Mouse (Mus musculus): ENCODE measurements around the gene 1700030J22Rik. TPM values are rescaled to one million over a fixed set of nuclear protein-coding genes. Genes with fewer than 3 reads are reported as not detected.

Gene 1700030J22Rik
- polyA plus RNA-seq, 1 experiment from 2014 or later, result 1.3 TPM

GRCm38 (mm10) chr8:116922060-116922757, 56.5 kb downstream of the 1700030J22Rik start:
- 33% methylated on average over 17 of the region's 17 CpGs for WGBS
- Histone ChIP-seq H3K27me3 (ENCODE audit: insufficient read depth, poor library complexity, severe bottlenecking) (no peaks in the 10 kb centered on the region), H3K27ac (peak overlapping the region; percentile 98), H3K4me3 (peak overlapping the region; percentile 73), H3K4me1 (peaks cover 18% of the 10 kb centered on the region; the same call in 1 of the 2 replicates), H3K9me3 (no peaks in the 10 kb centered on the region), H3K36me3 (peaks cover 22% of the 10 kb centered on the region)
- DNase-seq (ENCODE audit: low spot score), result no peak

- no peaks in the 10 kb centered on the region for H3K27me3 ChIP-seq (ENCODE audit: insufficient read depth, poor library complexity, severe bottlenecking)
- DNase-seq (ENCODE audit: low spot score), result peak; percentile 97
- H3K27ac ChIP-seq, result peak within 1 kb of the TSS; percentile 98
- H3K36me3 ChIP-seq, result peaks cover 21% of the 10 kb centered on the region
- WGBS, result under 1% methylated on average over 57 of the region's 57 CpGs
- no peaks in the 10 kb centered on the region for H3K9me3 ChIP-seq
- peak within 1 kb of the TSS; percentile 73 for H3K4me3 ChIP-seq
- H3K4me1 ChIP-seq, result peaks cover 18% of the 10 kb centered on the region; the same call in 1 of the 2 replicates
Observed at GRCm38 (mm10) chr8:116921337-116922059, 57.3 kb downstream of the 1700030J22Rik start, which contains the start of the genes Cmc2 and Cenpn. Gene Cmc2, minus strand, starts transcription at chr8:116921455. Gene Cenpn, plus strand, starts transcription at chr8:116921730.

GRCm38 (mm10) chr8:116921005-116921336, 57.8 kb downstream of the 1700030J22Rik start:
- Histone ChIP-seq H3K4me1 (peaks cover 18% of the 10 kb centered on the region; the same call in 1 of the 2 replicates), H3K36me3 (peaks cover 21% of the 10 kb centered on the region), H3K4me3 (peak overlapping the region; percentile 73), H3K27me3 (ENCODE audit: insufficient read depth, poor library complexity, severe bottlenecking) (no peaks in the 10 kb centered on the region), H3K27ac (peak overlapping the region; percentile 98), H3K9me3 (no peaks in the 10 kb centered on the region)
- under 1% methylated on average over 22 of the region's 22 CpGs for WGBS
- no peak for DNase-seq (ENCODE audit: low spot score)

Other genes with a start within 250 kb of the 1700030J22Rik start
- gene Cdyl2, start 246.0 kb downstream of the 1700030J22Rik start, polyA plus RNA-seq (2016; fragmentation: Nextera tagmentation; extraction: Ambion mirVana), result 4.5 and 5.1 TPM in 2 replicates
- gene Cmc2, start 57.5 kb downstream of the 1700030J22Rik start, polyA plus RNA-seq (2016; fragmentation: Nextera tagmentation; extraction: Ambion mirVana), result 82.0 and 104 TPM in 2 replicates
- 36.9 and 45.5 TPM in 2 replicates for gene Cenpn, start 57.2 kb downstream of the 1700030J22Rik start, polyA plus RNA-seq (2016; fragmentation: Nextera tagmentation; extraction: Ambion mirVana)
- gene Atmin, start 35.6 kb downstream of the 1700030J22Rik start, polyA plus RNA-seq (2016; fragmentation: Nextera tagmentation; extraction: Ambion mirVana), result 8.6 and 11.2 TPM in 2 replicates
- 106 and 140 TPM in 2 replicates for gene Gcsh, start 14.6 kb upstream of the 1700030J22Rik start, polyA plus RNA-seq (2016; fragmentation: Nextera tagmentation; extraction: Ambion mirVana)
- gene Pkd1l2, start 103.5 kb upstream of the 1700030J22Rik start, polyA plus RNA-seq (2016; fragmentation: Nextera tagmentation; extraction: Ambion mirVana), result 0.03 TPM in 1 of 2 replicates, not detected in the other
- gene Bco1, start 116.9 kb upstream of the 1700030J22Rik start, polyA plus RNA-seq (2016; fragmentation: Nextera tagmentation; extraction: Ambion mirVana), result 0.14 and 2.8 TPM in 2 replicates
- gene Gan, start 179.2 kb upstream of the 1700030J22Rik start, polyA plus RNA-seq (2016; fragmentation: Nextera tagmentation; extraction: Ambion mirVana), result 1.9 TPM in 2 replicates